Mouse (Mus musculus) embryo, embryonic 11 days (tissue): Measurements from ENCODE around the gene Sult6b1.

Experiments
- DNase-seq: peaks from one replicate; pipeline ENCODE4 v3.0.0-alpha.2; 2015

Sult6b1 gene

GRCm38 (mm10) chr17:78906892-78907291 lies at the start of gene Sult6b1:
TSS of gene Sult6b1 (minus strand) at chr17:78906992.
- DNase-seq: no peak

- no peak for DNase-seq
Observed at GRCm38 (mm10) chr17:78953240-78953639, 46.4 kb upstream of the Sult6b1 start.

- no peak for DNase-seq
Observed at GRCm38 (mm10) chr17:78952070-78952469, 45.3 kb upstream of the Sult6b1 start.

- DNase-seq: no peak
Observed at GRCm38 (mm10) chr17:78951225-78951624, 44.4 kb upstream of the Sult6b1 start.

GRCm38 (mm10) chr17:78942579-78942978 lies 35.8 kb upstream of the Sult6b1 start:
- DNase-seq: peak; percentile 9

GRCm38 (mm10) chr17:78938927-78939326 lies 32.1 kb upstream of the Sult6b1 start:
- DNase-seq: no peak

GRCm38 (mm10) chr17:78937229-78937853 lies 30.5 kb upstream of the Sult6b1 start:
- no peak for DNase-seq

- peak; percentile 100 for DNase-seq
Observed at GRCm38 (mm10) chr17:78936466-78937228, 29.9 kb upstream of the Sult6b1 start, which contains the start of the genes Cebpz and Ndufaf7. TSS of gene Cebpz (minus strand) at chr17:78937066. TSS of gene Ndufaf7 (plus strand) at chr17:78937136.

- no peak for DNase-seq
Observed at GRCm38 (mm10) chr17:78935857-78936256, 29.1 kb upstream of the Sult6b1 start.

GRCm38 (mm10) chr17:78917696-78918095 lies 10.9 kb upstream of the Sult6b1 start:
- no peak for DNase-seq

GRCm38 (mm10) chr17:78916899-78917298 lies 10.1 kb upstream of the Sult6b1 start:
- no peak for DNase-seq

- DNase-seq: peak; percentile 90
Observed at GRCm38 (mm10) chr17:78916369-78916813, 9.6 kb upstream of the Sult6b1 start, which contains the start of gene Cebpzos. TSS of gene Cebpzos (plus strand) at chr17:78916500.

- peak; percentile 32 for DNase-seq
Observed at GRCm38 (mm10) chr17:78915772-78916171, 9.0 kb upstream of the Sult6b1 start.

- DNase-seq: no peak
Observed at GRCm38 (mm10) chr17:78913921-78914320, 7.1 kb upstream of the Sult6b1 start.

GRCm38 (mm10) chr17:78912861-78913281 lies 6.1 kb upstream of the Sult6b1 start:
- DNase-seq: peak; percentile 62

- DNase-seq: no peak
Observed at GRCm38 (mm10) chr17:78909374-78909773, 2.6 kb upstream of the Sult6b1 start.

- DNase-seq: no peak
Observed at GRCm38 (mm10) chr17:78903158-78903557, 3.6 kb downstream of the Sult6b1 start.

GRCm38 (mm10) chr17:78895394-78895793 lies 11.4 kb downstream of the Sult6b1 start:
- peak; percentile 76 for DNase-seq

GRCm38 (mm10) chr17:78894991-78895390 lies 11.8 kb downstream of the Sult6b1 start:
- DNase-seq: no peak

GRCm38 (mm10) chr17:78891020-78891419 lies 15.8 kb downstream of the Sult6b1 start:
- no peak for DNase-seq

GRCm38 (mm10) chr17:78889184-78889583 lies 17.6 kb downstream of the Sult6b1 start:
- DNase-seq: no peak

GRCm38 (mm10) chr17:78888554-78888953 lies 18.2 kb downstream of the Sult6b1 start:
- DNase-seq: no peak

- DNase-seq: no peak
Observed at GRCm38 (mm10) chr17:78885286-78886065, 21.3 kb downstream of the Sult6b1 start.
